Mouse (Mus musculus): Measurements from ENCODE around the gene Olfr96.
"Not testable (repeated sequence)": the region's sequence is repeated elsewhere in the genome, so short reads cannot be mapped to it uniquely, and the experiment has no call there.

The Olfr96 gene

DNA sequence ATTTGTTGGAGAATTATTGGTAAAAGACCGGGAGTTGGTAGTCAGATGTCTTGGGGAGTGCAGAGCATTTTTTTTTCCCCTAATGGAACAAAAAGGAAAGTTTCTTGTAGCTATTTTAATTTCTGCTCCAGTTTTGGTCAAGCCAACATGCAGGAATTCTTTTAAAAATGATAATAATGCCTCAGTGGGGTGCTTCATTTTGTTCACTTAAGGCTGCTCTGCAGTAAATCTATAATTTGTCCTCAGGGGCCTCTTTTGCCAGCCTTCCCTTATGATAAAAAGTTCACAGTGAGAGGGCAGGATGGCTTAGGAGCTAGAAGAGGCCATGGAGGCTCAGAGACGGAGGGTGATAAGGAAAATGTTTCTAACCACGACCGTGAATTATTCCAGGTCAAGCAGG is at the start of gene Olfr96:
TSS of gene Olfr96 (plus strand) at position 301 of the 400 bp plus-strand sequence.
- no peak for DNase-seq

DNA sequence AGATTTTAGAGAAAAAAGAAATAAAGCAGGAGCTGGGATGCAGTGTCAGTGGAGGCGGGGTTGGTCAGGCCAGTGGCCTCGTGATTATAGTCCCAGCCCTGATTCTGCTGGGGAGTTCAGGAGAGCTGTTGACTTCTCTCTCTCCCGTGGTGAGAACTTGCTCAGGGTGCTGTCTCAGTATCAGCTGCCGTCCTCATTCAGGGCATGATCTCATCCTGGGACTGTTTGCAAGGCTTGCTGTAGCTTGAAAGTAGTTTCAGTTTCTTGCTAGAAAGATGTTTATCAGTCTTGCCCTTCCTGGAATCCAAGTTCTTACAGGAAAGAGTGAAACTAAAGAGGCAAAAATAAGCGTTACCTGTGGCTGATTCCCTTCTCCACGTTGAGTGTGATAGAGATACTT is 34.5 kb upstream of the Olfr96 start:
- no peak for DNase-seq

DNA sequence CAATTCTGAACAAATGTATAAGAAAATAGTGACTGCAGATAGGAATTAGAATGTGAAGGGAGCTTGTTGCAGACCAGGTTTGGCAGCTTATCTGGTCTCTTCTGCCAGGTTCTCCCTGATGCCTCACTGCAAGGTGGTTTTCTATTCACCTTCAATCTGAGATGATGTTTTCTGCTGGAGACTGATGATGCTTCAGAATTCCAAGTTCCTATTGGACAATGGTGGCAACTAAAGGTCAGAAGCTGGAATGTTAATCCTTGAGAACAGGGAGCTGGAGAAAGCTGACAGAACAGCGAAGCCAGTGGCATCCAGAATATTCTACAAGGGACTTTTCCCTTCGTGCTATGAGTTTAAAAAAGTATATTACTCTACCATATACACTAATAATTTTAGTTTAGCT is 29.2 kb upstream of the Olfr96 start:
- no peak for DNase-seq

DNA sequence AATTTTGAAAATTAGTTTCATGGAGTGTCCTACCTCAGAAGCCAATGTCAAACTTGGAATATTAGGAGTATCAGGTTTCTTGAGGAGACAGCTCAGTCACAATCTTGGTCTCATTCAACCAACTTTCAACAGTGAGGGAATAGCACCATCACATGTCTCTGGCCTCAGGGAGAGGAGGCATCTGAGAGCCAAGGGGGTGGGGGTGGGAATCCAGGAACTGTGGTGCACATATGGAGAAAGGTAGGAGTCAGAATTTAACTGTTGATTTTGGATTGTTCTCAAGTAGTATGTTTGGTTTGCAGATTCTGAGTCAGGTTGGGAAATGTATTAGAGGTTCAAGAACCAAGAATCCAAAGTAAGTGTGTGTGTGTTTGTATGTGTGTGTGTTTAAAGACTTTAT is 26.9 kb upstream of the Olfr96 start:
- DNase-seq, result no peak

DNA sequence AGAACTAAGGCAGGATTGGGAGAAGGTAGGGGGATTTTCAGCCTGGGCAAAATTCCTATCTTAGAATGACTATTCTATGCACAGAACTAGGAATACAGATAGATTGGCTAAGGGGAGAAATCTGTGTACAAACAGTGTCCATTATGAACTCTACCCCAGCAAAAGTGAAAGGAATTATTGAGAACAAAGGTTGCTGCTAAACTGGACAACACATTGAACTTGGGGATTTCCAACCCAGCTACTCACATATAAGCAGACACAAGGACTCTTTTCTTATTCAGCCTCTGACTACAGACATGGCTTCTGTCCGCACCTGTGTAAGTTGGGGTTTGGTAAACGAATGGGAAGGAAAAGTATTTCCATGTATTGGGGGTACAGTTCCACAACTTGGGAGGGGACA is 26.3 kb upstream of the Olfr96 start, which contains the start of gene Ubd:
TSS of gene Ubd (plus strand) at position 237 of the 400 bp plus-strand sequence.
- no peak for DNase-seq

DNA sequence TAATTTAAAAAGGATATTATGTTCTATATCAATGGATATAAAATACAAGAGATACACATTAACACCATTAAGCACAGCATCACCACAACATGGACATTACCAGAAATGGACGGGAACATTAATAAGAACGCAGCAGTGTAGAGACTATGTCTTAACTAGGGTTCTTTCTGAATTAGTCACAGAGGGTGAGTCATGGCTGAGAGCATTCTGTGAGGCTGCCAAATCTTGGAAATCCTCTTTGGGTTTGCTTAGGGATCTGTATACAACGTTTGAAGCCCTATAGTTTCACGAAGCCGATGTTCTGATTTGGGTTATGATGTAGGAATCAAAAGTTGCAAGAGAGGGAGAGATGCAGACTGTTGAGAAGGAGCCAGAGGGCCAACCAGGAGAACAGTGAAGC is 25.2 kb upstream of the Olfr96 start:
- DNase-seq, result no peak

DNA sequence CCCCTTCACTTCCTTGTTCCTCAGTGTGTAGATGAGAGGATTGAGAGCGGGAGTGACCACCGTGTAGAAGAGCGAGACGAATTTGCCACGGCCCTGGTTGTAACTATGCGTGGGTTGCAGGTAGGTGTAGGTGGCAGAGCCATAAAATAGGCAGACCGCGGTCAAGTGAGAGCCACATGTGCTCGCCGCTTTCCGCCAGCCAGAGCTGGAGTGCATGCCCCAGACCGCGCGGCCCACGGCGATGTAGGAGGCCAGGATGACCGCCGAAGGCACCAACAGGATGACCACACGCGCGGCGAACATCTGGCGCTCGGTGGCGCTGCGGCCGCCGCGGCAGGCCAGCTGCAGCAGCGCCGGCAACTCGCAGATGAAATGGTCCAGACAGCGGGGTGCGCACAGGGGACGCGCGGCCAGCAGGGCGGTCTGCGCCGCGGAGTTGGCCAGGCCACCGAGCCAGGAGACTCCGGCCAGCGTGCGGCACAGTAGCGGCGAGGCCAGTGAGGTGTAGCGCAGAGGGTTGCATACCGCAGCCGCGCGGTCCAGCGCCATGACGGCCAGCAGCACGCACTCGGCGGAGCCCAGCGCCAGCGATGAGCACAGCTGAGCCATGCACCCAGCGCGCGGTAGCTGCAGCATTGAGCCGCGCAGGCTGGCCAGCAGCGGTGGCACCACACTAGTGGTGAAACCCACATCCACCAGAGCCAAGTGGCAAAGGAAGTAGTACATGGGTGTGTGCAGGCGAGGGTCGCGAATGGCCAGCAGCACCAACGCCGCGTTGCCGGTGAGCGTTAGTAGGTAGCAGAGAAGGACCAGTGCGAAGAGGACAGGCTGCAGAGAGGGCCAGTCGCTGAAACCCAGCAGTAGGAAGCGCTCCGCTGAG is 22.9 kb upstream of the Olfr96 start:
- no peak for DNase-seq

DNA sequence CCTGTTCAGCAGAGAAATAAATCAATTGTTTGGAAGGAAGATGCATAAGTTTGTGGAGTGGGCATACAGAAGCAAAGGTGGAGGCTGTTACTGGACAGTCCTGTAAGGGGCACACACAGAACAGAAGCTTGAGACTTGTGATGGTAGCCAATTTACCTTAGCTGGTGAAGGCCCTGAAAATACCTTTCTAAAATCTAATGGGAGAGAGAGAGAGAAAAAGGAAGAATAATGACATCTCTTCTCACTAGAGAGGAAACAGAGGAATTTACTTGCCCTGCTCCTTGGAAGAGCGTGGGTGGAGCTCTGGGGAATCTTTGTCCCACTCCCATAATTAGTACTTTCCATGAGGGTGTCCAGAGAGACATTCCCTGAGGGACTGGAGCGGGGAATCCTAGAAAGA is 19.1 kb upstream of the Olfr96 start, which contains the start of gene Olfr94:
TSS of gene Olfr94 (minus strand) at position 101 of the 400 bp plus-strand sequence.
- no peak for DNase-seq

DNA sequence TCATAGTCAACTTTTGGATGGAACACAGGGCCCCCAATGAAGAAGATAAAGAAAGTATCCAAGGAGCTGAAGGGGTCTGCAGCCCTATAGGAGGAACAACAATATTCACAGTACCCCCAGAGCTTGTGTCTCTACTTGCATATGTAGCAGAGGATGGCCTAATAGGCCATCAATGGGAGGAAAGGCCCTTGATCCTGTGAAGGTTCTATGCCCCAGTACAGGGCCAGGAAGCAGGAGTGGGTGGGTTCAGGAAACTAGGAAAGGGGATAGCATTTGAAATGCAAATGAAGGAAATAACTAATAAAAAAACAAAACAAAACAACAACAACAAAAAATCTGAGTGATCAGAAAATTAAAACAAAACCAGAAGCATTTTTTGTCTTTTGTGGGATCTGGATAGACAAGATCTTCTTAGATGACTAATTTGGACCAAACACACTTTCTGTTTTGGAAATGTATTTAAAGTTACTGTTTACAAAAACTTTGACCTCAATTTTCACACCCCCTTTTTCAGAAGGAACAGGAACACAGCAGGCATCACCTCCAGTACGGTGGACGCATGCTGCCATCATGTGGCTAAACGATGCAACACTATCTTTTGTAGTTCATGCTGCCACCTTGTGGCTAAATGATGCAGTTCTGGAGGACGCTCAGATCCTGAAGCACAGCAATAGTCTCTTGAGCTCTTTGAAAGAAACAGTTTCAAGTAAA is 16.6 kb upstream of the Olfr96 start:
- DNase-seq, result peak; percentile 12 to 22

DNA sequence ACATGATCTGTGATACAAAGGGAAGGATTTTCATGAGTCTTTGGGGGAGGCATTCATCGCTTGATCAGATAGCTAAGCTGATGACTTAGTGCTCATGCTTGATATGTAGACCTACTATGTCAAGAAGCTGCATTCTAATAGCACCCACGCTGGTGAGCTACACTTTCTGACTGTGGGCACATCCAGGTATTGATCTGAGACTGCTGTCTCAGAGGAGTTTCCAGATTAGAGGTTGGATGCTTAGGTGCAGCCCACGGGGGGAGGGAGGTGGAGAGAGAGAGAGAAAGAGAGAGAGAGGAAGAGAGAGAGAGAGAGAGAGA is 16.1 kb upstream of the Olfr96 start:
- DNase-seq, result no peak

DNA sequence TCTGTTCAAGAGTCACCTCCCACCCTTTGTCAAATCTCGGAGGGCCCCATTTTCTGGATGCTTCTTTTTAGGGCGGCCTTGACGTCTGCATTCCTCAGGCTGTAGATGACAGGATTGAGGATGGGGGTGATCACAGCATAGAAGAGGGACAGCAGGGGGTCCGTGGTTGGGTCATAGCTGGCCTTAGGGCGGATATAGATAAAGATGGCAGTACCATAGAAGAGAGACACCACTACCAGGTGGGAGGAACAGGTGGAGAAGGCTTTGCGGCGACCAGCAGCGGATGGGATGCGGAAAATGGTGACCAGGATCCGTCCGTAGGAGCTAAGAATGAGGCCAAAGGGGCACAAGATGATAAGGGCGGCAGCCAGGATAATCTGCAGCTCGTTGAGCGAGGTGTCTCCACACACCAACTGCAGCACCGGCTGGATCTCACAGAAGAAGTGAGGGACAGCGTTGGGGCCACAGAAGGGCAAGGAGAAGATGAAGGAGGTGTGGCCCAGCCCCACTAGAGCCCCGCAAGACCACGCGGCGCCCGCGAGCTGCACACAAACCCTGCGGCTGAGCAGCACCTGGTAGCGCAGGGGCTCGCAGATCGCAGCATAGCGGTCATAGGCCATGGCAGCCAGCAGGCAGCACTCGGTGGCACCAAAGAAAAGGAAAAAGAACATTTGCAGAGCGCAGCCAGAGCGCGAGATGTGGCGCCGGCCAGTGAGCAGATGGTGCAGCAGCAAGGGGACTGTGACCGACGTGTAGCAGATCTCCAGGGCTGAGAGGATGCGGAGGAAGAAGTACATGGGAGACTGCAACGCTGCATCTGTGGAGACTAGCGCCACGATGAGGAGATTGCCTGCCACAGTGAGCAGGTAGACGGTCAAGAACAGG is 8.8 kb upstream of the Olfr96 start:
- no peak for DNase-seq

DNA sequence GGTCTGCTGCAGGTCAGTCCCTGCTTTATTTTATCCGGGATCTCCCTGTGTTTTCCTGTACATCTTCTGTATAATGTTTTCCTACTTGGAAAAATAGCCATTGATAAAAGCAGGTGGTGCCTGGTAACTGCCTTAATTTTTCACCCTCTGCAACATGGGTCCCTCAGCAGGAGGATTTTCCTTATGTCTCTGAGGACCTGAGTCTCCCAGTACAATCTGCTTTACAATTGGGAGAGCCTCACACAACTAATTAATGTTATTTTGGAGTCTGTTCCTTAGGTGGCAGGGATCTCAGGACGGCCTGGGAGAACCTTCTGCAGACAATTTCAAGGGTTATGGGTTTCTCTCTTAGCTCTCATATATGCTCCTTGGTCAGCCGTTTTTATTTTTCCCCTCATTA is 6.9 kb upstream of the Olfr96 start, which contains the start of gene Olfr95:
TSS of gene Olfr95 (minus strand) at position 101 of the 400 bp plus-strand sequence.
- DNase-seq, result no peak

DNA sequence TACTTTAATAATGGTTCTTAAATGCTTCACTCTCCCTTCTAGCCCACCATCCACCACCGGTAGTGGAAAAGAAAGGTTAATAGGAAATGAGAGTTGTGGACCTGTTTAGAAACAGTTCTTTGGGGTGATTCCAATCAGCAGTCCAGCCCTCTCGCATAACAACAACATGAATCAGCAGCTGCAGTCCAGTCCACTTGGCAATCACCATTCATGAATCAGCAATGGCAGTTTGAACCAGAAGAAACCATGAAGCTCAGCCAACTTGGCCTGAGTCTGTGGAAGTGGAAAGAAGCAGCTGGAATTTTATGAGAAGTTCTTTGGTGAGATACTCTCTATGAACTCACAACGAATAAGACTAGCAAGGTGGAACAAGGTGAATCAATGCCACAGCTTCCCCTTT is 1.5 kb upstream of the Olfr96 start:
- DNase-seq, result no peak

DNA sequence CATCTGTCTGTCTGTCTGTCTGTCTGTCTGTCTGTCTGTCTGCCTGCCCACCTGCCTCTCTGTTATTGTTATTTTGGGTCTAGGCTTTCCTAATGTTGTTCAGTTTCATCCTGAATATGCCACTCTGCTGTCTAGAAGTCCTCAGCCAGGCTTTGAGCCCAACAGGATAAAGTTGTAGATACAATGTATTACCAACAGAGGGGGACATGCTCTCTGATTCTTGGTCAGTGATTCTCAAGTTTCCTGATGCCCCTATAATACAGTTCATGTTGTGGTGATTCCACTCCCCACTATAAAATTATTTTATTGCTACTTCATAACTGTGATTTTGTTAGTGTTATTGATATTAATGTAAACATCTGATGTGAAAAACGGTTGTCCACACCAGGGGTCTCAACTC is 1.9 kb downstream of the Olfr96 start:
- no peak for DNase-seq

DNA sequence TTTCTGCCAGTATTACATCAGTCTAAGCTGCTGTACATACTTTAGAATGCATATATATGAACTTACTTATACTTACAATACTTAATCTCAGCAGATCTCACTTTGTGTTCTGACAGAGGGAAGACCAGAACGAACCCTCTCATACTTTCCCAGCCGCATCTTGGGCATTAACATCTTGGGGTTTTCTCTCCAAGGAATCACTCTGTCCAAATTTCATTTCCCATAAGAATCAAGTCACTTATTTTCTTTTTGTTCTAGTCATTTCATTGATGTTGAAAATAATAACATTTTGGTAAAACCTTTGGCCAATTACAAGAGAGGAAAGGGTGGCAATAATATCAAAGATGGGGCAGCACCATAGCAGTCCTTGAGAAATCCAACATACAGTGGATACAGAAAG is 17.3 kb downstream of the Olfr96 start, which contains the start of gene Olfr97:
TSS of gene Olfr97 (minus strand) at position 101 of the 400 bp plus-strand sequence.
- not testable (repeated sequence) for DNase-seq

DNA sequence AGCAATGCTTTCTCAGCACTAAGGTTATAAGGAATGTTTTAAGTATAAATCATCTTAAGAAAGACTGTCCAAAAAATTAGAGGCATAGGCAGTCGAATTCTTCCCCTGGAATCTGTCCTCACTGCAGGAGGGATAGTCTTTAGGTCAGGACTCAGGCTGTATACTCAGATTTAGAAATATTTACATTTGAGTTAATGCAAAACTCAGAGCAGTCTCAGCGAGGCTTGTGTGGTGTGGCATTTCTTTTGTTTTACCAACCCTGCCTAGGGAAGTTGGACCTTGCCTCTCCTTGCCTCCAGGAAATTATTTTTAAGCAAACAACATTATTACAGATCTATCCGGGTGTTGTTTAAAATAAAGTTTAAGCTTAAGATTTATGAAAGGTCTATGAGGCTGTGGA is 22.3 kb downstream of the Olfr96 start:
- DNase-seq, result no peak

DNA sequence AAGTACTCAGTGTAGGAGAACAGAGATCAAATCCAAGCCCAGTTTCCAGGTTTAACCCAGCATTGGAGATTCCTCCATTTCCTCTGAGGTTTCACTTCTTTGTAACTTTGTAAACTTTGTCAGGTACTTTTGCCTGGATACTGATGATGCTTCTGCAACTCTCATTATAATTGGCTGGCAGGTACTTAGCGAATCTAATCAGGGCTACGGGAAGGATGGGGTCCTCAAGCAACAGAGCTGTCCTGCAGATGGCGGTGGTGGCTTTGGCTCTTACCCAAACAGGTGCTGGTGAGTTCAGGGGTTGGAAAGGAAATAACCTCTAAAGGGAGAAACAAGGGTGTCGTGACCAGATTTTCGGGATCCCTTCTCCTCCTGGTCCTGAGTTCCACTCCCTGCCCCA is 26.8 kb downstream of the Olfr96 start:
- peak; percentile 32 to 64 for DNase-seq

DNA sequence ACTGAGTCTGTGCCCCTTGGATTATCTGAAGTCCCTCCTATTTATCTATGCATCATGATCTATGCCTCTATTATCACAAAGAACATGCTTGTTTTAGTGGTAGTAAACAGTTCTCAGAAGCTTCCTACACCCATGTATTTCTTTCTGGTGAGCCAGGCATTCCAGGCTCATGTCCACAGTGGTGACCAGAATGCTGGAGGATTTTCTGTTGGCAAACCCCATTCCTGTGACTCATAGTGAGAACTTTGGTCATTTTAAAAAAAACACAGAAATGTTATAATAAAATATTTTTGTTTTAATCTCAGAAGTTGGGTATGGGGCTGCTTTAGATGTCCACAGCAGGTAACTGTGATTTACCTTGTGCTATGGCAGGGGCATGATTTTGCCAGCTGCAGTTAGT is 29.5 kb downstream of the Olfr96 start:
- DNase-seq, result no peak

DNA sequence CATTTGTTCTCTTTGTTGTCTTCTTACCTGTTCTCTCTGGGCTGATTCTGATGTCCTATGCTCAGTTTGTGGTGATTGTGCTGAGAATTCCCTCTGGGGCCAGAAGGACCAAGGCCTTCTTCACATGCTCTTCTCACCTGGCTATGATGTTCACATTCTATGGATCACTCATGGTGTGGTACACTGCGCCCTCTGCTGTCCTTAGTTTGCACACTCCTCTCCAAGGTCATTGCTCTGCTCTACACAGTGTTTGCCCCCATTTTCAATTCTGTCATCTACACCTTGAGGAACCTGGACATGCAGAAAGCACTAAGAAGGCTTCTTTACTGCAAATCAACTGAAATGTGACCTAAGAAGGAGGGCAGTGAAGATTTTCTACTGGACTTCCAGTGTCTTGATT is 30.6 kb downstream of the Olfr96 start:
- DNase-seq, result no peak

DNA sequence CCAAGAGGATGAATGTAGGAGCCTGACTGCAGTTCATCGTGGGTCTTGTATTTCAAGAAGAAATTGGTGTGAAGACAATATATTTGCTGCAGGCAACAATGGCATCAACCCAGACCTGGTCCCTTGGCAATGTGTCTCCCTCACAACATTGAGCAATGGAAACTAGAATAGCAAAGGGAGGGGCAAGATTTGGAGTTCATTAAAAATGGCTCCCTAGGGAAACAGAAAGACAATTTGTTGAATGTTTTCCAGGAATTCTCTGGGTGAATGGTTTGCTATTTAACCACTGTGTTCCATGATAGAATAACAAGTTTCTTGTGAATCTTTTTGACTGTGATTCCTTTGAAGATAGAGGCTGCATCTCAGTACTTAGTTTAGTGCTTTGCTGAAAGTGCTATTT is 43.7 kb downstream of the Olfr96 start, which contains the start of gene Olfr98:
TSS of gene Olfr98 (minus strand) at position 124 of the 400 bp plus-strand sequence.
- DNase-seq, result no peak

DNA sequence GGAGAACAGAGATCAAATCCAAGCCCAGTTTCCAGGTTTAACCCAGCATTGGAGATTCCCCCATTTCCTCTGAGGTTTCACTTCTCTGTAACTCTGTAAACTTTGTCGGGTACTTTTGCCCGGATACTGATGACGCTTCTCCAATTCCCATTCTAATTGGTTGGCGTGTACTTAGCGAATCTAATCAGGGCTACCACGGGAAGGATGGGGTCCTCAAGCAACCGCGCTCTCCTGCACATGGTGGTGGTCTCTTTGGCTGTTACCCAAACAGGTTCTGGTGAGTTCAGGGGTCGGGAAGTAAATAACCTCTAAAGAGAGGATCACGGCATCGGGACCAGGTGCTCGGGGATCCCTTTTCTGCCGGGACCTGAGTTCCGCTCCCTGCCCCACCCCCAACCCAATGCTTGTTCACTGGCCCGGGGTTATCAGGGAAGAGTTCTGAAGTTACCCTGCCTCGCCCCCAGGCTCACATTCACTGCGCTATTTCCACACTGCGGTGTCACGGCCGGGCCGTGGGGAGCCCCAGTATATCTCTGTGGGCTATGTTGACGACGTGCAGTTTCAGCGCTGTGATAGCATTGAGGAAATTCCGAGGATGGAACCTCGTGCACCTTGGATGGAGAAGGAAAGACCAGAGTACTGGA is 50.2 kb downstream of the Olfr96 start, which contains the start of gene H2-M3:
TSS of gene H2-M3 (plus strand) at position 163 of the 644 bp plus-strand sequence.
- DNase-seq, result peak; percentile 74 to 90

DNA sequence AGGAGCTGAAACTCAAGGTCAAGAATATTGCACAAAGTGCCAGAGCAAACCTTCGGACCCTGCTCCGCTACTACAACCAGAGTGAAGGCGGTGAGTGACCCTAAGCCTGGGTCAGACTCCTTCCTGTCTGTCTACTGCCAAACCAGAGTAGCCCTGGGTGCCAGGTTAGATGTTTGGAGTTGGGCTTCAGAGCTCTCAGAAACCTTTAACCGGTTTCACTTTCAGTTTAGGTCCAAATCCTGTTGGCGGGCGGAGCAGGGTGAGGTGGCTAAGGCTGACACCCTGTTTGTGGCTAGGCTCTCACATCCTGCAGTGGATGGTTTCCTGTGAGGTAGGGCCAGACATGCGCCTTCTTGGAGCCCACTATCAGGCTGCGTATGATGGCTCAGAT is 50.8 kb downstream of the Olfr96 start:
- DNase-seq, result peak; percentile 58 to 71

Data from thymus, adult 18-20 months (tissue).